Mouse (Mus musculus): ENCODE data around the gene Spint2. TPM values are rescaled to one million over a fixed set of nuclear protein-coding genes. Genes with fewer than 3 reads are reported as not detected.

Gene Spint2
- total and polyA plus RNA-seq, 3 experiments = 4.1 to 29.1 TPM; not detected in 1

DNA sequence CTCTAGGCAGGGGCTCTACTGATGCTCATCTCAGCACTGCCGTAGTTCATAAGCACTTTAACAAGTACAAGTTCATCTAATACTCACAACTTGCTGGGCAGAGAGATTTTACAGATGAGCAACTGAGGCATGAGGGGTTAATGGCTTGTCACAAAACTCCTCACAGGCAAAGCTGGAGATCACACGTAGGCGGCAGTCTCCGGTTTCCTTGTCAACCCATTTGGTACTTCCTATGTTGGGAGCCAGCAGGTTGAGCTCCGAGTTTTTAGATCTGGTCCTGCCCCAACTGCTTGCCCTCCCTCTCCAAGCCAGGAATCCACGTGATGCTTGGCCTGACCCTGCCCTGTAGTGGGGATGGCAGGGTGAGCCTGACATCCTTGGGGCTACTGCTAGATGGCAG lies 45.4 kb upstream of the Spint2 start:
- TF ChIP-seq SIN3A (IDR thresholded peaks at IDR 0.05; ENCODE audit: low read length) = no peak
- in situ Hi-C loops (cut with MboI; ENCODE audit: low pct_ligation_motif_present, low pct_unique_long_range_greater_than_20kb, low sequenced_read_pairs) = no loop called here
- dilution Hi-C loops (cut with MboI; ENCODE audit: extremely low pct_ligation_motif_present, extremely low pct_unique_long_range_greater_than_20kb, low sequenced_read_pairs) = no loop called here
- Histone ChIP-seq H3K36me3 (replicated peaks in 1 of 2; ENCODE audit: control insufficient read depth in 1 of 2, insufficient read depth in 1 of 2, low read length in 1 of 2) (peaks cover 5 to 51% of the 10 kb centered on the region in 2 experiments), H3K9me3 (replicated peaks; ENCODE audit: low read length) (no peaks in the 10 kb centered on the region), H3K9ac (ENCODE audit: insufficient read depth, low read depth) (no peak overlapping the region), H3K79me2 (replicated peaks; ENCODE audit: control insufficient read depth, extremely low read depth, insufficient read depth, poor library complexity, severe bottlenecking) (no peaks in the 10 kb centered on the region), H3K4me2 (ENCODE audit: insufficient read depth, low read depth, poor library complexity, severe bottlenecking) (no peak overlapping the region), H3K27me3 (replicated peaks) (no peaks in the 10 kb centered on the region), H3K4me3 (replicated peaks in 1 of 3; ENCODE audit: low read depth in 2 of 3, low read length in 2 of 3, poor library complexity in 1 of 3) (no peak overlapping the region), H3K27ac (ENCODE audit: insufficient read depth, low read depth) (no peak overlapping the region), H3K4me1 (ENCODE audit: control insufficient read depth in 1 of 2, insufficient read depth in 2 of 2) (peaks cover 0 to 11% of the 10 kb centered on the region in 2 experiments; a peak in 2 of 4 replicates)
- no peak for DNase-seq (ENCODE audit: extremely low read depth)

DNA sequence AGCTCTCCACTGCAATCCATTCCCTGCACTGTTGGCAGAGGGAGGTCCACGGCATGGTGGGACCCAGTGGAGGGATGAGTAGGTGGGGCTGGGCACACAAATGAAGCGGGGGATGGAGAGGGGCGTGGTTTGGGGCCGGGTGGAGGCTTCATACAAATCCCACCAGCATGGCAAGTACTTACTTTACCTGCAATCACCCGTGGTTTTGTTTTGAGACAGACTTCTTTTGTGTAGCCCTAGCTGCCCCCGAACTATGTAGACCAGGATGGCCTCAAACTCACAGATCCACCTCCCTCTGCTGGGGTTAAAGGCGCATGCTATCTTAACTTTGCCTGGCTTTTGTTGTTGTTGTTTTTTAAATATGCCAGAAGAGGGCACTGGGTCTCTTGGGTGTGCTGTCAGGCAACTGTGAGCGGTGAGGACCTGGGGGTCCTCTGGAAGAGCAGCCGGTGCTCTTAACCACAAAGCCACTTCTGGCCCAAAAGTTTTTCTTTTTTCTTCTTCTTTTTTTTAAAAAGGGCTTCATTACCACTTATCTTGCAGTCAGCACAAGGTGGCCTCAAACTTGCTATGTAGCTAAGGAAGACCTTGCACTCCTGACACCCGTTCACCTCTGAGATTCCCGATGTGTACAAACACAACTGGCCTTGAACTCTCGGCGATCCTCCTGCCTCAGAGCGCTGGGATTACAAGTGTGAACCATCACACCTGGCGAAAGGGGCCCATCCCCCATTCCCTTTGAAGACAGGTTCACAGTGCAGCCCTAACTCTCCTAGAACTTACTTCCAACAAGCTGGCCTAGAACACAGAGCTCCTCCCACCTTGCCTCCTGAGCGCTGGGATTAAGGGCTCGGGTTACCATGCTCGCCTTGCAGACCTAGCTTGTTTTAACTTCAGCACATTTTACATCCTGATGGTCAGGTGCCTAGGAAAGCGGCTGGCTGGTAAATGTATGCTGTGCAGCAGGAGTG lies 37.9 kb upstream of the Spint2 start:
- Histone ChIP-seq H3K9me3 (replicated peaks; ENCODE audit: low read length) (no peaks in the 10 kb centered on the region), H3K4me3 (replicated peaks in 1 of 3; ENCODE audit: low read depth in 2 of 3, low read length in 2 of 3, poor library complexity in 1 of 3) (no peak overlapping the region), H3K79me2 (replicated peaks; ENCODE audit: control insufficient read depth, extremely low read depth, insufficient read depth, poor library complexity, severe bottlenecking) (no peaks in the 10 kb centered on the region), H3K4me1 (ENCODE audit: control insufficient read depth in 1 of 2, insufficient read depth in 2 of 2) (peaks cover 0 to 15% of the 10 kb centered on the region in 2 experiments; a peak in 2 of 4 replicates), H3K27ac (ENCODE audit: insufficient read depth, low read depth) (no peak overlapping the region), H3K36me3 (replicated peaks in 1 of 2; ENCODE audit: control insufficient read depth in 1 of 2, insufficient read depth in 1 of 2, low read length in 1 of 2) (peaks cover 0 to 17% of the 10 kb centered on the region in 2 experiments), H3K27me3 (replicated peaks) (no peaks in the 10 kb centered on the region), H3K4me2 (ENCODE audit: insufficient read depth, low read depth, poor library complexity, severe bottlenecking) (no peak overlapping the region), H3K9ac (ENCODE audit: insufficient read depth, low read depth) (no peak overlapping the region)
- no peak for DNase-seq (ENCODE audit: extremely low read depth)
- in situ Hi-C loops (cut with MboI; ENCODE audit: low pct_ligation_motif_present, low pct_unique_long_range_greater_than_20kb, low sequenced_read_pairs) (no loop called here), dilution Hi-C loops (cut with MboI; ENCODE audit: extremely low pct_ligation_motif_present, extremely low pct_unique_long_range_greater_than_20kb, low sequenced_read_pairs) (no loop called here)
- no peak for TF ChIP-seq ZC3H11A (IDR thresholded peaks at IDR 0.05; ENCODE audit: low read depth, low read length)
- no peak for TF ChIP-seq EP300 (IDR thresholded peaks at IDR 0.05; ENCODE audit: low read length)
- no peak for TF ChIP-seq SMC3 (IDR thresholded peaks at IDR 0.05; ENCODE audit: low read depth, low read length)
- no peak for TF ChIP-seq ELF1 (IDR thresholded peaks at IDR 0.05; ENCODE audit: low read depth, low read length)
- TF ChIP-seq NRF1 (IDR thresholded peaks at IDR 0.05; ENCODE audit: low read depth, low read length) = no peak
- peak in 1 of 2 experiments; percentile 30; a peak in 2 of 4 replicates for TF ChIP-seq CTCF (conservative IDR thresholded peaks at IDR 0.05 in 1 of 2, IDR thresholded peaks at IDR 0.05 in 1 of 2; ENCODE audit: low read depth in 2 of 2, low read length in 2 of 2)
- TF ChIP-seq E2F4 (IDR thresholded peaks at IDR 0.05; ENCODE audit: insufficient replicate concordance, low read depth, low read length) = no peak
- TF ChIP-seq MEF2A (IDR thresholded peaks at IDR 0.05; ENCODE audit: borderline replicate concordance, low read depth, low read length) = no peak
- TF ChIP-seq HCFC1 (IDR thresholded peaks at IDR 0.05; ENCODE audit: low read depth, low read length) = no peak
- peak; percentile 5 for TF ChIP-seq RAD21 (IDR thresholded peaks at IDR 0.05; ENCODE audit: low read depth, low read length)
- no peak for TF ChIP-seq TBP (conservative IDR thresholded peaks at IDR 0.05; ENCODE audit: low read depth, low read length)
